Comparison of ENCODE assay signal across 8 mouse cellular contexts in genomic region chr2:26458402-26459124, GRCm38 (mm10). TPM values are rescaled to one million over a fixed set of nuclear protein-coding genes. Genes with fewer than 3 reads are reported as not detected.
DNase-seq lines count a peak whose midpoint lies in the region; ATAC-seq and TF ChIP-seq lines count a peak whose summit lies in the region.

No protein-coding gene starts in this region.

- H3K27me3 ChIP-seq in kidney, embryonic 15.5 days: no peaks in the 10 kb centered on the region
- H3K27me3 ChIP-seq in lung, postnatal 0 days (replicated peaks; ENCODE audit: insufficient read depth, low read length): no peaks in the 10 kb centered on the region

- intact Hi-C loops in gastrocnemius, adult 2 months (cut with DNase I): no loop called here

- no peak for TF ChIP-seq CTCF in gastrocnemius, adult 2 months (IDR thresholded peaks at IDR 0.05)
- TF ChIP-seq CTCF in lung, postnatal 0 days (IDR thresholded peaks at IDR 0.05): no peak

- TF ChIP-seq EP300 in lung, postnatal 0 days (IDR thresholded peaks at IDR 0.05): no peak; the same call in 1 of the 2 replicates

- H3K4me2 ChIP-seq in kidney, embryonic 15.5 days: no peak overlapping the region
- no peak overlapping the region for H3K4me2 ChIP-seq in lung, postnatal 0 days (replicated peaks; ENCODE audit: low read depth, low read length)

- no peak overlapping the region for H3K9ac ChIP-seq in kidney, embryonic 15.5 days
- no peak overlapping the region for H3K9ac ChIP-seq in lung, postnatal 0 days (replicated peaks; ENCODE audit: low read depth)

- peaks cover 60% of the 10 kb centered on the region for H3K36me3 ChIP-seq in kidney, embryonic 15.5 days
- H3K36me3 ChIP-seq in lung, postnatal 0 days (ENCODE audit: insufficient read depth, low read length): peaks cover 38% of the 10 kb centered on the region

- H3K9me3 ChIP-seq in kidney, embryonic 15.5 days (replicated peaks): no peaks in the 10 kb centered on the region
- H3K9me3 ChIP-seq in lung, postnatal 0 days (ENCODE audit: low read length): no peaks in the 10 kb centered on the region

- ATAC-seq in kidney, embryonic 15.5 days (replicated peaks; ENCODE audit: low FRiP score): peak; percentile 69
- ATAC-seq in lung, postnatal 0 days: peak; percentile 90
- ATAC-seq in megakaryocyte progenitor cell, adult 5-6 weeks (replicated peaks; ENCODE audit: poor library complexity): no peak

- peaks cover 28% of the 10 kb centered on the region for H3K4me1 ChIP-seq in kidney, embryonic 15.5 days
- no peaks in the 10 kb centered on the region; the same call in 1 of the 2 replicates for H3K4me1 ChIP-seq in lung, postnatal 0 days (ENCODE audit: insufficient read depth, low read depth, low read length)

- peak; percentile 35 for DNase-seq in retina, embryonic 14.5 days (ENCODE audit: low spot score)
- DNase-seq in retina, postnatal 1 day: no peak
- peak; percentile 75 for DNase-seq in gastrocnemius, adult 2 months
- peak; percentile 91 for DNase-seq in lung, postnatal 0 days (ENCODE audit: low spot score)
- no peak for DNase-seq in layer of hippocampus, postnatal 25 days (ENCODE audit: extremely low spot score in 1 of 2, low spot score in 1 of 2)
- DNase-seq in cerebellum, adult 9-11 months: no peak

- peak overlapping the region; percentile 81 for H3K27ac ChIP-seq in gastrocnemius, adult 2 months
- peak overlapping the region; percentile 76 for H3K27ac ChIP-seq in kidney, embryonic 15.5 days
- H3K27ac ChIP-seq in lung, postnatal 0 days (ENCODE audit: low read length): peak overlapping the region; percentile 75

- 31% methylated on average over 7 of the region's 7 CpGs for WGBS in kidney, embryonic 15.5 days
- 27% methylated on average over 7 of the region's 7 CpGs for WGBS in lung, postnatal 0 days

- H3K4me3 ChIP-seq in gastrocnemius, adult 2 months: peak overlapping the region; percentile 5; the same call in 1 of the 2 replicates
- no peak overlapping the region for H3K4me3 ChIP-seq in kidney, embryonic 15.5 days (replicated peaks)
- no peak overlapping the region for H3K4me3 ChIP-seq in lung, postnatal 0 days (ENCODE audit: low read depth, low read length)

RNA-seq across cellular contexts. Expression of gene Sec16a, which starts 13.5 kb away (rescaled TPM):
- 10 to 100 TPM; 27.2 to 30.4 TPM for total RNA-seq in gastrocnemius, adult 2 months (2021)
- 25.3 and 26.0 TPM in 2 replicates for polyA plus RNA-seq in kidney, embryonic 15.5 days (2015; fragmentation: Nextera tagmentation; extraction: Ambion mirVana)
- polyA plus RNA-seq in lung, postnatal 0 days (2015; fragmentation: Nextera tagmentation; extraction: Ambion mirVana): 10.2 and 13.1 TPM in 2 replicates
- 10 to 100 TPM; 46.4 to 48.1 TPM for total RNA-seq in layer of hippocampus, postnatal 25 days (2021)
- 33.9 and 48.3 TPM in 2 replicates for total RNA-seq in megakaryocyte progenitor cell, adult 5-6 weeks (2015)
- total RNA-seq in megakaryocyte progenitor cell, adult 5-6 weeks (2017): 23.9 and 29.7 TPM in 2 replicates

RNA-seq across cellular contexts. Expression of gene Inpp5e, which starts 49.6 kb away (rescaled TPM):
- 1 to 10 TPM; 7.9 to 9.3 TPM for total RNA-seq in gastrocnemius, adult 2 months (2021)
- 22.4 and 25.8 TPM in 2 replicates for polyA plus RNA-seq in kidney, embryonic 15.5 days (2015; fragmentation: Nextera tagmentation; extraction: Ambion mirVana)
- polyA plus RNA-seq in lung, postnatal 0 days (2015; fragmentation: Nextera tagmentation; extraction: Ambion mirVana): 11.0 and 11.2 TPM in 2 replicates
- 10 to 100 TPM; 21.7 to 24.4 TPM for total RNA-seq in layer of hippocampus, postnatal 25 days (2021)
- total RNA-seq in megakaryocyte progenitor cell, adult 5-6 weeks (2015): 13.5 and 13.9 TPM in 2 replicates
- 5.3 and 7.1 TPM in 2 replicates for total RNA-seq in megakaryocyte progenitor cell, adult 5-6 weeks (2017)

RNA-seq across cellular contexts. Expression of gene Notch1, which starts 57.9 kb away (rescaled TPM):
- total RNA-seq in gastrocnemius, adult 2 months (2021): 10 to 100 TPM in 1 of 2 experiments, 1 to 10 TPM in 1; 6.9 to 11.9 TPM
- polyA plus RNA-seq in kidney, embryonic 15.5 days (2015; fragmentation: Nextera tagmentation; extraction: Ambion mirVana): 22.0 and 24.6 TPM in 2 replicates
- polyA plus RNA-seq in lung, postnatal 0 days (2015; fragmentation: Nextera tagmentation; extraction: Ambion mirVana): 11.8 and 14.7 TPM in 2 replicates
- 10 to 100 TPM; 31.4 to 38.0 TPM for total RNA-seq in layer of hippocampus, postnatal 25 days (2021)
- total RNA-seq in megakaryocyte progenitor cell, adult 5-6 weeks (2015): 15.5 and 19.0 TPM in 2 replicates
- 8.8 and 9.3 TPM in 2 replicates for total RNA-seq in megakaryocyte progenitor cell, adult 5-6 weeks (2017)

Comparison
In these comparisons a context has a peak if more than half of its experiments do, and no peak if none do; other contexts are left out.
1. DNase-seq: peak in retina, embryonic 14.5 days (single experiment), gastrocnemius, adult 2 months (single experiment) and lung, postnatal 0 days (single experiment); none in retina, postnatal 1 day (single experiment), layer of hippocampus, postnatal 25 days (0 of 2) and cerebellum, adult 9-11 months (single experiment).
2. Peak in every context shown above with its lines, with median percentiles within 50 percentile points of each other: H3K27ac ChIP-seq.